Mouse (Mus musculus): ENCODE data around the gene Slc25a26. TPM values are rescaled to one million over a fixed set of nuclear protein-coding genes. Genes with fewer than 3 reads are reported as not detected.

Slc25a26 gene
- polyA plus RNA-seq, 1 experiment from 2014 or later = 11.9 TPM

DNA sequence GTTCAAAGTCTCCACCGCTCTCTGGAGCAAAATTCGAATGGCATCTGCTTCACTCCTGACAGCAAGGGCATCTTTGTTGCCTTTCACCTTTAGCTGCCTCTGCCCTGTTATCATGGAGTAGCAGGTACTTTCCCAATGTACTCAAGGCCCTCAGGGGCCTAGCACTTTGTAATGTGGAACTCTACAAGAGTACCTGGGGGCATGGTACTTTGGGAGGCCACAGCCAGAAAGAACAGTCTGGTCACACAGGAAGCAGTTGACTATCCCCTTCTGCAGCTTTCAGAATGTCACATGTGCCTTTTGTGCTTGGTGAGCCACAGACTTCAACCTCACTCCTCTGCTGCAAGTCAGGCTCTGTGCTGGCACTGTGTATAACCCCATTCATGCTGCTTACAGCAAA is 65.6 kb downstream of the Slc25a26 start:
- Histone ChIP-seq H3K36me3 (ENCODE audit: control insufficient read depth, insufficient read depth, low read length) (no peaks in the 10 kb centered on the region), H3K9ac (ENCODE audit: low read depth, low read length) (no peak overlapping the region), H3K27me3 (replicated peaks; ENCODE audit: control insufficient read depth, insufficient read depth, low read length) (no peaks in the 10 kb centered on the region), H3K4me1 (ENCODE audit: control insufficient read depth, insufficient read depth, low read depth, low read length) (no peaks in the 10 kb centered on the region), H3K4me2 (ENCODE audit: low read length) (no peak overlapping the region), H3K9me3 (ENCODE audit: control insufficient read depth, low read length) (no peaks in the 10 kb centered on the region), H3K4me3 (ENCODE audit: low read length) (no peak overlapping the region), H3K27ac (ENCODE audit: low read depth, low read length) (no peak overlapping the region)
- no peak for ATAC-seq
- 92% methylated on average over 2 of the region's 2 CpGs for WGBS

DNA sequence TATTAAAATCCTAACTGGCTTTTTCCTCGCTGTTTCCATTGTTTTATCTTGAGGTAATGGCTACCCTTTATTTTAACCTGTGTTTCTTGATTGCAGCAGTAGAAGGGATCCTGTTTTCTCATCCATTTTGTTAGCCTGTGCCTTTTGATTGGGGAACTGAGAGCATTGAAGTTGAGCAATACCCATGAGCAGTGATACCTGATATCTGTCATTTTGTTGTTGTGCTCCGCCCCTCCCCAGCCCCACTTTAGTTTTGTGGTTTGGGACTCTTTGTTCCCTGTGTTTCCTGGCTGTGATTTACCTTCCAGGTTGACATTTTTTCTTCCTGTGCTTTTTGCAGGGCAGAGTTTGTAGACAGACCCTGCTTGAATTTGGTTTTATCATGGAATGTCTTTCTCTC is 67.9 kb downstream of the Slc25a26 start:
- H3K4me1 ChIP-seq (ENCODE audit: control insufficient read depth, insufficient read depth, low read depth, low read length) = no peaks in the 10 kb centered on the region
- H3K9ac ChIP-seq (ENCODE audit: low read depth, low read length) = no peak overlapping the region
- no peak overlapping the region for H3K27ac ChIP-seq (ENCODE audit: low read depth, low read length)
- no peaks in the 10 kb centered on the region for H3K36me3 ChIP-seq (ENCODE audit: control insufficient read depth, insufficient read depth, low read length)
- H3K4me2 ChIP-seq (ENCODE audit: low read length) = no peak overlapping the region
- WGBS = 94% methylated on average over 2 of the region's 2 CpGs
- no peaks in the 10 kb centered on the region for H3K9me3 ChIP-seq (ENCODE audit: control insufficient read depth, low read length)
- no peak for ATAC-seq
- H3K4me3 ChIP-seq (ENCODE audit: low read length) = no peak overlapping the region
- H3K27me3 ChIP-seq (replicated peaks; ENCODE audit: control insufficient read depth, insufficient read depth, low read length) = no peaks in the 10 kb centered on the region

DNA sequence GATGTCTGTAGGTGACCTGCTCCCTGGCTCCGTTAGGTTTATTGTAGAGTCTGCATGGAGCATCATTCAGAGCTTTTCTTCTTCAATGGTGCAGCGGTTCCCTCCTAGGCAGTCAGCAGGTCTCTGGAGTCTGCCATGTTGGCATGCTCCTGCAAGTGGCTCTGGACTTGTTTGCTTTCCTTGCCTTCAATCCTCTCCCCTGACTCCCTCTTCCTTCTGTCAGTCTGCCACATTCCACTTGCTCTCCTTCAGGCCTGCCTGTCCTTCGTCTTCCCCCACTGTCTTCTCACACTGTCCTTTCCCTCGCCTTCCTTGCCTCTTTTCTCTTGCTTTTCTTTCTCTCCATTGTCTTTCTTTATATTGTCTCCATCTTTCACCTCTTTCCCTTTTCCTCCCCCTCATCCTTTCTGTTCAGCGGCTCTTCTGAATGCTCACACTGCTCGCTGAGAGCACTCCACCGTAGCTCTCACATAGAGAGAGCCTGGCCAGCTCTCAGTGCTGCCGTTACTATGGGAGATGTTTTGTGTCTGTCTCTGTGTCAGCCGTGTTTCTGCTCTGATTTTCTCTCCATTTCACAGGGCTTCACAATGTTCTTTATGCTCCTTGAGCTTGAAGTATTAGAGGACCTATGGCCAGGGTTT is 75.5 kb downstream of the Slc25a26 start:
- Histone ChIP-seq H3K36me3 (ENCODE audit: control insufficient read depth, insufficient read depth, low read length) (no peaks in the 10 kb centered on the region), H3K4me2 (ENCODE audit: low read length) (peak overlapping the region; percentile 28; the same call in 1 of the 2 replicates), H3K9ac (ENCODE audit: low read depth, low read length) (peak overlapping the region; percentile 35), H3K27me3 (replicated peaks; ENCODE audit: control insufficient read depth, insufficient read depth, low read length) (no peaks in the 10 kb centered on the region), H3K27ac (ENCODE audit: low read depth, low read length) (peak overlapping the region; percentile 49; the same call in 1 of the 2 replicates), H3K9me3 (ENCODE audit: control insufficient read depth, low read length) (no peaks in the 10 kb centered on the region), H3K4me3 (ENCODE audit: low read length) (no peak overlapping the region), H3K4me1 (ENCODE audit: control insufficient read depth, insufficient read depth, low read depth, low read length) (peaks cover 12% of the 10 kb centered on the region)
- WGBS = 22% methylated on average over 9 of the region's 9 CpGs
- peak; percentile 82 for ATAC-seq

DNA sequence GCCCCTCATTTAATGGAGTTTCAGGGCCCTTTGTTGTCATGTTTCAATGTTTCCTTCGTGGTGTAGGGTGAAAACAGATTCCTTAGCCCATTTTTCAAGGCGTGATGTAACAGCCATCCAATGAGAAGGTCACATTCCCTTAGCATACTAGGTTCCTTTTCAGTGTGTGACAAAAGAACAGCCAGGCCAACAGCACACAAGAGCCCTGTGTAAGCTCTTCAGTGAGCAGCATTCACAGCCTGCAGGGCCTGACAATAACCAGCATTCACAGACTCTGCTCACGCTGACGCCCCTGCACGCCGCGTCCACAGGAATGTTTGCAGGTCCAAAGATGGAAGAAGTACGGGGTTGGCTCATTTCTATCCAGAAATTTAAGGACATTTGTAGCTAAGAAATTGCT is 77.9 kb downstream of the Slc25a26 start:
- ATAC-seq = peak; percentile 82
- 0 out of 2 replicates have a peak overlapping the region, but pooled peaks have one; percentile 12 for H3K27ac ChIP-seq (ENCODE audit: low read depth, low read length)
- WGBS = 19% methylated on average over 8 of the region's 8 CpGs
- H3K9me3 ChIP-seq (ENCODE audit: control insufficient read depth, low read length) = no peaks in the 10 kb centered on the region
- H3K27me3 ChIP-seq (replicated peaks; ENCODE audit: control insufficient read depth, insufficient read depth, low read length) = no peaks in the 10 kb centered on the region
- no peaks in the 10 kb centered on the region for H3K36me3 ChIP-seq (ENCODE audit: control insufficient read depth, insufficient read depth, low read length)
- no peak overlapping the region for H3K4me2 ChIP-seq (ENCODE audit: low read length)
- H3K4me1 ChIP-seq (ENCODE audit: control insufficient read depth, insufficient read depth, low read depth, low read length) = peaks cover 12% of the 10 kb centered on the region
- no peak overlapping the region for H3K9ac ChIP-seq (ENCODE audit: low read depth, low read length)
- no peak overlapping the region for H3K4me3 ChIP-seq (ENCODE audit: low read length)

DNA sequence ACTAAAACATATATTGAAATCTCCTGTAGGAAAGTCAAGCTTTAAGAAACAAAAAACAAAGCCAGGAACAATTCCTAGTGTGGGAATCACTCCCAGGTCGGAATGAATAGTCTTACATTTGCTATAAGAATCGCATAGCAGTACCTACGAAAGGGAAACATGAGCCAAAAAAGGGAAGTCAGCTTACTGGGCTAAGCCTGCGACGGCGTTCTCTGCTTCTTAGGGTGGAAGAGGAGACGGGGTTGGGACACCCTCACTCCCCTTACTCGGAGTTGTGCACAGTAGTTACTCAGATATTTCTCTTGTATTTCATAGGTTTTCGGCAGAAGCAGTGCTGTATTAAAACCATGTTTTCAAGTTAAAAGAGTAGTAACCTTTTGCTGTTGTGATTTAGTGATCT is 81.9 kb downstream of the Slc25a26 start:
- no peak overlapping the region for H3K4me3 ChIP-seq (ENCODE audit: low read length)
- no peaks in the 10 kb centered on the region for H3K4me1 ChIP-seq (ENCODE audit: control insufficient read depth, insufficient read depth, low read depth, low read length)
- H3K27me3 ChIP-seq (replicated peaks; ENCODE audit: control insufficient read depth, insufficient read depth, low read length) = no peaks in the 10 kb centered on the region
- H3K36me3 ChIP-seq (ENCODE audit: control insufficient read depth, insufficient read depth, low read length) = no peaks in the 10 kb centered on the region
- 85% methylated on average over 9 of the region's 9 CpGs for WGBS
- no peaks in the 10 kb centered on the region for H3K9me3 ChIP-seq (ENCODE audit: control insufficient read depth, low read length)
- H3K9ac ChIP-seq (ENCODE audit: low read depth, low read length) = no peak overlapping the region
- no peak overlapping the region for H3K27ac ChIP-seq (ENCODE audit: low read depth, low read length)
- ATAC-seq = no peak
- no peak overlapping the region for H3K4me2 ChIP-seq (ENCODE audit: low read length)

DNA sequence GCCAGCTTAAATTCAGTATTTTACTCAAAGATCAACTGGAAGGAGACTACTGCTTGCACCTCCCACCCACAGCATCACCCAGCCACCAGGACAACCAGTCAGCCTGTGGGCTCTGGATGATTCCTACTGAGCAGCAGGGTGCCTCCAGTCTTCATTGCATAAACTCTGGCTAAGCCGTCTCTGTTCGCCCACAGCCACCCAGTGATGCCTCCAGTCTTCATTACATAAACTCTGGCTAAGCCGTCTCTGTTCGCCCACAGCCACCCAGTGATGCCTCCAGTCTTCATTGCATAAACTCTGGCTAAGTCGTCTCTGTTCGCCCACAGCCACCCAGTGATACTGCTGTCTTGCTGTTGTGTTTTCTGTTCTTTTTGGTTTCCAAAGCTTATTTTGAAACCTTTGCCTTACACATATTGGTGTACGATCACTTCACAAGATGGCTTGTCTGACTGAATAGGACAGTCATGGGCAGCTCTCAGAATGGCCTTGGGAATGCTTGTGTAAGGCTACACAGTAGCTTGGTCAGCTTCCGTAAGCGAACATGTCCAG is 84.1 kb downstream of the Slc25a26 start:
- no peaks in the 10 kb centered on the region for H3K27me3 ChIP-seq (replicated peaks; ENCODE audit: control insufficient read depth, insufficient read depth, low read length)

DNA sequence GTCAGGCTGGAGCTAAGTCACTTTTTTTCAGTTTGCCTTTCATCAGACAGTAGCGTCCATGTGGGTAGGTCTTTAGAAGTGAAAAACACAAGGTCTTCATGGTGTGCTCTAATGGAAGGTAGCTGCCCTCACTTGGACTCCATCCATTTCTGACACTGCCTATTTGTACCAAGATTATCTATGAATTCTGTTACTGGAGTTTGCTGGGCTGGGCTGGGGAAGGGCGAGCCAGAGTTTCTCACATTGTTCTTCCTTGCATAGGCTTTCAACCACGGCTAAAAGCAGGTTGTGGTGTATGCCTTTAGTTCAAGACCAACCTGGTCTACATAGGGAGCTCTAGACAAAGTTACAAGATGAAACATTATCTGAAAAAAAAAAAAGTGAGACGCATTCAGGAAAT is 84.8 kb downstream of the Slc25a26 start:
- H3K27ac ChIP-seq (ENCODE audit: low read depth, low read length) = no peak overlapping the region
- H3K36me3 ChIP-seq (ENCODE audit: control insufficient read depth, insufficient read depth, low read length) = no peaks in the 10 kb centered on the region
- no peak overlapping the region for H3K9ac ChIP-seq (ENCODE audit: low read depth, low read length)
- H3K27me3 ChIP-seq (replicated peaks; ENCODE audit: control insufficient read depth, insufficient read depth, low read length) = no peaks in the 10 kb centered on the region
- no peaks in the 10 kb centered on the region for H3K9me3 ChIP-seq (ENCODE audit: control insufficient read depth, low read length)
- 85% methylated on average over 4 of the region's 4 CpGs for WGBS
- H3K4me3 ChIP-seq (ENCODE audit: low read length) = no peak overlapping the region
- ATAC-seq = no peak
- H3K4me2 ChIP-seq (ENCODE audit: low read length) = no peak overlapping the region
- no peaks in the 10 kb centered on the region for H3K4me1 ChIP-seq (ENCODE audit: control insufficient read depth, insufficient read depth, low read depth, low read length)

More for the DNA sequence above, 84.1 kb downstream of the Slc25a26 start:
- H3K36me3 ChIP-seq (ENCODE audit: control insufficient read depth, insufficient read depth, low read length) = no peaks in the 10 kb centered on the region
- no peaks in the 10 kb centered on the region for H3K4me1 ChIP-seq (ENCODE audit: control insufficient read depth, insufficient read depth, low read depth, low read length)
- no peak overlapping the region for H3K9ac ChIP-seq (ENCODE audit: low read depth, low read length)
- no peaks in the 10 kb centered on the region for H3K9me3 ChIP-seq (ENCODE audit: control insufficient read depth, low read length)
- ATAC-seq = no peak
- WGBS = 95% methylated on average over 9 of the region's 9 CpGs
- no peak overlapping the region for H3K27ac ChIP-seq (ENCODE audit: low read depth, low read length)
- H3K4me3 ChIP-seq (ENCODE audit: low read length) = no peak overlapping the region
- H3K4me2 ChIP-seq (ENCODE audit: low read length) = no peak overlapping the region

DNA sequence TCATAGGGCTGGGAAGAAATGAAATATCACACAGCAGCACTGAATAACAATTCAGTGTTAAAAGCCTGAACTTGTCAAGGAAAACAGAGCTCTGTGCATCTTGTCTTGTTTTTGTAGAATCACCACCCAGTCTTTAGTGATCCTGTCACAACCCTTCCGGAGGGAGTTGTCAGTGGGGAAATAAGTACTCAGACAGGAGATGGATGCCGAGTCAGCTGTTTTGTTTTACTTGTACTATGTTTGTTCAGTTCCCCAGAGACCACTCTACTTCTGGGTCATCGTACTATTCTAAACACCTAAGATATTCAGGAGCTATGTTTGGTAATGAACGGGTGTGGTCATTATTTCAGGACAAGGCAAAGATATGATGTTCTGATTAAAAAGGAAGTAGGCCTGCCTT is 88.2 kb downstream of the Slc25a26 start:
- H3K9ac ChIP-seq (ENCODE audit: low read depth, low read length) = no peak overlapping the region
- H3K27me3 ChIP-seq (replicated peaks; ENCODE audit: control insufficient read depth, insufficient read depth, low read length) = no peaks in the 10 kb centered on the region
- no peaks in the 10 kb centered on the region for H3K36me3 ChIP-seq (ENCODE audit: control insufficient read depth, insufficient read depth, low read length)
- H3K4me1 ChIP-seq (ENCODE audit: control insufficient read depth, insufficient read depth, low read depth, low read length) = peaks cover 4% of the 10 kb centered on the region; the same call in 1 of the 2 replicates
- no peak for ATAC-seq
- no peak overlapping the region for H3K27ac ChIP-seq (ENCODE audit: low read depth, low read length)
- H3K4me2 ChIP-seq (ENCODE audit: low read length) = no peak overlapping the region
- WGBS = 86% methylated on average over 4 of the region's 4 CpGs
- H3K9me3 ChIP-seq (ENCODE audit: control insufficient read depth, low read length) = no peaks in the 10 kb centered on the region
- H3K4me3 ChIP-seq (ENCODE audit: low read length) = no peak overlapping the region

DNA sequence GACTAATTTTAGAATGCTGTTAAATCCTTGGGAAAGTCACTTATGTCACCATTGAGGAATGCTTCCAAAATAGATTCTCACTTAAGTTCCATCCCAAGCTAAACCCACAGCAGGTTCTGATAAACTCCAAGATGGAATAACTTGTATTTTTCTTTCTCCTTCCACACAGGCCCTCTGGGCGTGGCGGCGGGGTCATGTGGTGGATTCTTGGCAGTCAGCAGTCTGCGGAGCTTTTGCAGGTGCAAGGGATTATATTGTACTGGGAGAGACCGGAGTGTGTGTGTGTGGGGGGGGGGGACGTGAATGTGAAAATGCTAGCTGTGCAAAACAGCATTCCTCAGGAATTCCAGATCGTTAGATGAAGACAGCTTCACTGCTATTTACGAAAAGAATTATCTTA is 92.1 kb downstream of the Slc25a26 start:
- Histone ChIP-seq H3K4me2 (ENCODE audit: low read length) (no peak overlapping the region), H3K27me3 (replicated peaks; ENCODE audit: control insufficient read depth, insufficient read depth, low read length) (no peaks in the 10 kb centered on the region), H3K9me3 (ENCODE audit: control insufficient read depth, low read length) (no peaks in the 10 kb centered on the region), H3K9ac (ENCODE audit: low read depth, low read length) (no peak overlapping the region), H3K4me3 (ENCODE audit: low read length) (no peak overlapping the region), H3K4me1 (ENCODE audit: control insufficient read depth, insufficient read depth, low read depth, low read length) (peaks cover 4% of the 10 kb centered on the region; the same call in 1 of the 2 replicates), H3K27ac (ENCODE audit: low read depth, low read length) (no peak overlapping the region), H3K36me3 (ENCODE audit: control insufficient read depth, insufficient read depth, low read length) (no peaks in the 10 kb centered on the region)
- 40% methylated on average over 8 of the region's 8 CpGs for WGBS
- ATAC-seq = 0 out of 2 replicates have a peak, but pooled peaks have one; percentile 37
